Mouse (Mus musculus) stomach, embryonic 14.5 days (tissue): ENCODE measurements around the gene Utp6. TPM values are rescaled to one million over a fixed set of nuclear protein-coding genes. Genes with fewer than 3 reads are reported as not detected.

Experiments
- ATAC-seq: fragments of 200-750 bp; cut with Nextera tagmentation; 2 replicates; pipeline ENCODE4 v1.8.0; 2017; ENCODE audit warnings: low read depth, moderate TSS enrichment; ENCODE audit not compliant: insufficient number of reproducible peaks, insufficient read depth, low FRiP score
- H3K27ac ChIP-seq: fragments of 300-500 bp; sonication (generic); 2 replicates; pipeline ENCODE4 v1.5.1; 2014; ENCODE audit warnings: mild to moderate bottlenecking, low read length, moderate library complexity, mixed read lengths
- H3K27me3 ChIP-seq: fragments of 300-500 bp; sonication (generic); 2 replicates; pipeline ENCODE4 v1.6.1; 2014; ENCODE audit warnings: low read length, control low read depth, mixed read lengths; ENCODE audit not compliant: control insufficient read depth, insufficient read depth
- H3K36me3 ChIP-seq: fragments of 300-500 bp; sonication (generic); 2 replicates; pipeline ENCODE4 v1.6.1; 2014; ENCODE audit warnings: mild to moderate bottlenecking, control low read depth, low read length, moderate library complexity, mixed read lengths; ENCODE audit not compliant: control insufficient read depth, insufficient read depth
- H3K4me1 ChIP-seq: fragments of 300-500 bp; sonication (generic); 2 replicates; pipeline ENCODE4 v1.6.1; 2014; ENCODE audit warnings: low read length, control low read depth, mixed read lengths; ENCODE audit not compliant: control insufficient read depth, insufficient read depth
- H3K4me2 ChIP-seq: fragments of 300-500 bp; sonication (generic); replicated peaks from 2 replicates; pipeline ENCODE4 v1.6.1; 2014; ENCODE audit warnings: low read depth, low read length, control low read depth
- H3K4me3 ChIP-seq: fragments of 300-500 bp; sonication (generic); 2 replicates; pipeline ENCODE4 v1.5.1; 2014; ENCODE audit warnings: low read depth, low read length, control low read depth
- H3K9ac ChIP-seq: fragments of 300-500 bp; sonication (generic); replicated peaks from 2 replicates; pipeline ENCODE4 v1.6.1; 2014; ENCODE audit warnings: low read depth, mild to moderate bottlenecking, control low read depth, low read length, moderate library complexity, mixed read lengths
- H3K9me3 ChIP-seq: fragments of 300-500 bp; sonication (generic); 2 replicates; pipeline ENCODE4 v1.6.1; 2016; ENCODE audit warnings: low read depth, low read length, control low read depth; ENCODE audit not compliant: control insufficient read depth
- WGBS: fragments of 180-500 bp; shearing (Covaris S2); extraction: QIAGEN DNeasy Blood & Tissue Kit; methylation state at CpG from one replicate; pipeline ENCODE4 v1.1.7; 2014; 5-methylcytosine and 5-hydroxymethylcytosine counted together
- polyA plus RNA-seq: library from polyadenylated mRNA; unstranded; fragments of >200 nt; fragmentation: Nextera tagmentation; extraction: Ambion mirVana; gene quantifications from 2 replicates; pipeline ENCODE4 v1.2.1, GENCODE M21; 2014

Gene Utp6
- polyA plus RNA-seq, 1 experiment from 2014 or later: 56.8 TPM

DNA sequence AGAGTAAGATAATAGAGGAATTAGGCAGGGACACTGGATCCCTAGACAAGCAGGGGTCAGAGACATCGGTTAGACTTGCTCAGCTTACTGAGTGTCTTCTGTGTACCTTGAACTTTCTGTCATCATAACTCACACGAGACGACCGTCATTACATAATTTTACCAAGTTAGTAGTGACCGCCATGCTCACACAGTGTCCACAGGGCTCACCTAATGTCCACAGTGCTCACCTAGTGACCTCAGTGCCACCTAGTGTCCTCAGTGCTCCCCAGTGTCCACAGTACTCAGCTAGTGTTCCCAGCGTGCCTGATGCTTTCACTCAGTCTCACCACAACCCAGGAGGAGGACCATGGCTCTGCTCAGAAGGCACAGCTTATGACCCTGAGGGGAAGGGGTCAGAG lies 77.4 kb downstream of the Utp6 start:
- H3K4me2 ChIP-seq: no peak overlapping the region
- H3K27ac ChIP-seq: no peak overlapping the region
- ATAC-seq: no peak
- 75% methylated on average over 6 of the region's 6 CpGs for WGBS
- H3K9ac ChIP-seq: no peak overlapping the region
- H3K4me3 ChIP-seq: no peak overlapping the region
- H3K36me3 ChIP-seq: no peaks in the 10 kb centered on the region
- H3K4me1 ChIP-seq: no peaks in the 10 kb centered on the region
- no peaks in the 10 kb centered on the region for H3K9me3 ChIP-seq
- no peaks in the 10 kb centered on the region for H3K27me3 ChIP-seq

Other genes with a start within 250 kb of the Utp6 start
- 33.9 and 35.9 TPM in 2 replicates for gene Suz12, start 30.7 kb upstream of the Utp6 start, polyA plus RNA-seq
- 29.4 and 29.6 TPM in 2 replicates for gene Crlf3, start 118.6 kb upstream of the Utp6 start, polyA plus RNA-seq
- gene Atad5, start 127.0 kb upstream of the Utp6 start, polyA plus RNA-seq: 15.1 and 16.3 TPM in 2 replicates
- gene Tefm, start 179.8 kb upstream of the Utp6 start, polyA plus RNA-seq: 25.9 and 28.2 TPM in 2 replicates
- 2.3 and 3.0 TPM in 2 replicates for gene Adap2, start 191.7 kb upstream of the Utp6 start, polyA plus RNA-seq
- gene Rnf135, start 221.5 kb upstream of the Utp6 start, polyA plus RNA-seq: 8.4 TPM in 2 replicates
- 50.7 and 55.2 TPM in 2 replicates for gene Rhot1, start 246.6 kb upstream of the Utp6 start, polyA plus RNA-seq